Mouse (Mus musculus) embryonic facial prominence, embryonic 10.5 days (tissue): ENCODE data around the gene Neil3. TPM values are rescaled to one million over a fixed set of nuclear protein-coding genes. Genes with fewer than 3 reads are reported as not detected.
"Not testable (repeated sequence)": the region's sequence is repeated elsewhere in the genome, so short reads cannot be mapped to it uniquely, and the experiment has no call there.

Experiments
- DNase-seq: peaks from one replicate; pipeline ENCODE4 v3.0.0-alpha.2; 2017; ENCODE audit warnings: low spot score
- H3K27ac ChIP-seq: fragments of 300-500 bp; sonication (generic); replicated peaks from 2 replicates; pipeline ENCODE4 v1.5.1; 2016; ENCODE audit warnings: mild to moderate bottlenecking
- H3K27me3 ChIP-seq: fragments of 300-500 bp; sonication (generic); replicated peaks from 2 replicates; pipeline ENCODE4 v1.6.1; 2016; ENCODE audit warnings: low read depth, mild to moderate bottlenecking; ENCODE audit not compliant: poor library complexity, severe bottlenecking
- H3K36me3 ChIP-seq: fragments of 300-500 bp; sonication (generic); replicated peaks from 2 replicates; pipeline ENCODE4 v1.6.1; 2016; ENCODE audit warnings: mild to moderate bottlenecking, moderate library complexity
- H3K4me1 ChIP-seq: fragments of 300-500 bp; sonication (generic); 2 replicates; pipeline ENCODE4 v1.6.1; 2016
- H3K4me3 ChIP-seq: fragments of 300-500 bp; sonication (generic); 2 replicates; pipeline ENCODE4 v1.5.1; 2016; ENCODE audit warnings: mild to moderate bottlenecking, moderate library complexity
- H3K9me3 ChIP-seq: fragments of 300-500 bp; sonication (generic); 2 replicates; pipeline ENCODE4 v1.6.1; 2016; ENCODE audit warnings: mild to moderate bottlenecking
- WGBS: fragments of 180-500 bp; shearing (Covaris S2); methylation state at CpG from one replicate; pipeline ENCODE4 v1.1.7; 2016; 5-methylcytosine and 5-hydroxymethylcytosine counted together
- polyA plus RNA-seq: library from polyadenylated mRNA; unstranded; fragments of >200 nt; fragmentation: Nextera tagmentation; extraction: Ambion mirVana; gene quantifications from 2 replicates; pipeline ENCODE4 v1.2.1, GENCODE M21; 2016

The Neil3 gene
- polyA plus RNA-seq, 1 experiment from 2014 or later: 23.9 TPM

DNA sequence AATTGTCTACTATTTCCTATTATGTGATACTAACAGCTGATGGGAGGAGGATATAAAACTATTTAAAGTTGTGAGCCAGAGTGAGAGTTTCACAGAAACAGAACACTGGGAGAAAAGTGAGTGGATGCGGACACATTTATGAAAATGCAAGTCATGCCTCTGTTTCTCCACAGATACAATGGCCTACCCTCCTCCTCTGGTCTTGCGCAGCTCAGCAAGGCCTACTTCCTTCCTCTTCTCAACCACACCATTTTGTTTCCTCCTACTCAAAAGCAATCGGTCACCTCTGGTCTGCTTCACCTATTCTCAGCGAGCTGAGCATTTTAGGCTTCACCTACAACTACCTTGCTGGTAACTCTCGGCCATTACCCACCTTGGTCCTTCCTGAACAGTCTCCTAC is 34.0 kb downstream of the Neil3 start:
- DNase-seq: no peak
- 92% methylated on average over 5 of the region's 5 CpGs for WGBS
- H3K4me3 ChIP-seq: no peak overlapping the region
- no peaks in the 10 kb centered on the region for H3K9me3 ChIP-seq
- no peaks in the 10 kb centered on the region for H3K4me1 ChIP-seq
- no peak overlapping the region for H3K27ac ChIP-seq
- no peaks in the 10 kb centered on the region for H3K27me3 ChIP-seq
- H3K36me3 ChIP-seq: peaks cover 14% of the 10 kb centered on the region

- Histone ChIP-seq H3K9me3 (no peaks in the 10 kb centered on the region), H3K27me3 (no peaks in the 10 kb centered on the region), H3K4me1 (no peaks in the 10 kb centered on the region), H3K36me3 (peaks cover 21% of the 10 kb centered on the region), H3K27ac (no peak overlapping the region), H3K4me3 (no peak overlapping the region)
- 94% methylated on average over 4 of the region's 4 CpGs for WGBS
- DNase-seq: no peak
Measured at GRCm38 (mm10) chr8:53603672-53604071, 35.2 kb downstream of the Neil3 start.

GRCm38 (mm10) chr8:53600826-53601225 is 38.0 kb downstream of the Neil3 start:
- WGBS: 92% methylated on average over 3 of the region's 3 CpGs
- peaks cover 34% of the 10 kb centered on the region for H3K36me3 ChIP-seq
- DNase-seq: no peak
- H3K4me3 ChIP-seq: no peak overlapping the region
- H3K9me3 ChIP-seq: no peaks in the 10 kb centered on the region
- H3K27ac ChIP-seq: no peak overlapping the region
- no peaks in the 10 kb centered on the region for H3K4me1 ChIP-seq
- no peaks in the 10 kb centered on the region for H3K27me3 ChIP-seq

DNA sequence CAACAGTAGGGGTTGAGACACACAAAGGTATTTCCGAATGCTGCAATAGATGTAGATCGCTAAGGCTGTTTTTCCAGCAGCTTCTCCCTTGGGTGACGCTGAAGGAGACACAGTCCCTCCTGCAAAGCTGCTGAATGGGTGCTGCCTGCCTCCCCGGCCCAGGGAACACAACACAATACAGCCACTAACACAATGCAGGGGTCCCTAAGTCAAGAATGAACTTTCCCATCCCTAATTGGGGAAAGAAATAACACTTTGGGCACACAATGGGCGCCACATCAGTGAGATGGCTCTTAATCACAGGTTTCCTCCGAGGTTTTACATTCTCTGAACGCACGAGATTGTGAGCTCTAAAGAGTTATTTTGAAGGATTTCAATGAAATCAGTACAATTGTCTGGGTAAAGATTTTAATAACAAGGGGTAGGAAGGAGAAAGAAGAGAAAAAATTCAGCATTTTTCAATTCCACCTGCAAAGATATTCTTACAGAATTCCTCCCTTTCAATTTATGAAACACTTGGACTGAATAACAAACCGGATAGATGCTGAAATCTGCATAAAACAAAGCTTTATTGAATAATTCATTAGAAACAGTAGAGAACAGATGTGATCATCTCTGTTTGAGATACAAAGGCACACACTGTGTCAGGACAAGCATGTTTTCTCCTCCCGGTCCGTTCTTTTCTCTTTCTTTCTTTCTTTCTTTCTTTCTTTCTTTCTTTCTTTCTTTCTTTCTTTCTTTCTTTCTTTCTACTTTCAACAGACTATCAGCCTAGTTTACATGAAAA is 38.6 kb downstream of the Neil3 start:
- Histone ChIP-seq H3K4me3 (no peak overlapping the region), H3K27ac (no peak overlapping the region), H3K36me3 (peaks cover 37% of the 10 kb centered on the region), H3K4me1 (no peaks in the 10 kb centered on the region), H3K9me3 (no peaks in the 10 kb centered on the region), H3K27me3 (no peaks in the 10 kb centered on the region)
- WGBS: 88% methylated on average over 11 of the region's 11 CpGs
- DNase-seq: no peak

DNA sequence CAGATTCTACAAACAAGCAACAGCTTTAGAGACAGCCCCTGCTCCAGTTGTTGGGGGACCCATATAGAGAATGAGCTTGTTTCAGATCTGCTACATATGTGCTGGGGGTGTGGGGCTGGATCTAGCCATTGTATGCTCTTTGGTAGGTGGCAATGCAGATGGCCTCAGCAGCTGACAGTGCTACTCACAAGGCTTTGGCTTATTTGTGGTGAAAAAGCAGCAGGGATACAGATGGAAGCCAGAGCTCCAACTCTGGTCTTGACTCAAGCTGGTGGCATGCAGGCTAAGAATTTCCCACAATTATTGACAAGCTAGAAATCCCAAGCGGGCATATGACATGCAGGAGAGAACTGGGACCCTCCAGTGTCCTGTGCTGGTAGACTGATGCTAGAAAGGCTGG is 40.8 kb downstream of the Neil3 start:
- no peak for DNase-seq
- WGBS: 98% methylated on average over 1 of the region's 1 CpGs
- peaks cover 35% of the 10 kb centered on the region for H3K36me3 ChIP-seq
- no peaks in the 10 kb centered on the region for H3K27me3 ChIP-seq
- no peak overlapping the region for H3K4me3 ChIP-seq
- no peak overlapping the region for H3K27ac ChIP-seq
- H3K9me3 ChIP-seq: no peaks in the 10 kb centered on the region
- no peaks in the 10 kb centered on the region for H3K4me1 ChIP-seq

DNA sequence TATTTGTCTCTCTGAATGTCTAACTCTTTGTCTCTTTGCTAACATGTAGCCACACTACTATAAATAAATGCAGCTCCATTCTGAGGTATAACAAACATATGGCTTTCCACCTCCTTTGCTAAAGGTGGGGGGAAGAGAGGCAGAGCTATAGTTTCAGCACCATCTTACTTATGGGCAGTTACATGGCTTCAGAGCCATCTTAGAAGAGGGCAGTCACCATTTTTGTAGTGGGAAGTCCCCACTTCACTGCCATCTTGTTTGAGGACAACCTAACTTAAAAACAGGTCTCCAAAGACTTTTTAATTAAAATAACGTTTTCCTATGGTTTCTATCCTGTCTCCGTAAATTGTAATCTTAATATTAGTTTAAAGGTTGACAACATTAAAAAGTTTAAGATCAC is 47.1 kb downstream of the Neil3 start:
- Histone ChIP-seq H3K27ac (no peak overlapping the region), H3K27me3 (no peaks in the 10 kb centered on the region), H3K36me3 (0 out of 2 replicates have a peak, but pooled peaks cover 8% of the 10 kb centered on the region), H3K9me3 (no peaks in the 10 kb centered on the region), H3K4me3 (no peak overlapping the region), H3K4me1 (no peaks in the 10 kb centered on the region)
- DNase-seq: no peak
- 83% methylated on average over 2 of the region's 2 CpGs for WGBS

GRCm38 (mm10) chr8:53573600-53573999 is 65.3 kb downstream of the Neil3 start:
- H3K9me3 ChIP-seq: no peaks in the 10 kb centered on the region
- H3K4me1 ChIP-seq: no peaks in the 10 kb centered on the region
- H3K4me3 ChIP-seq: no peak overlapping the region
- 80% methylated on average over 2 of the region's 2 CpGs for WGBS
- no peak overlapping the region for H3K27ac ChIP-seq
- H3K36me3 ChIP-seq: no peaks in the 10 kb centered on the region
- DNase-seq: no peak
- H3K27me3 ChIP-seq: no peaks in the 10 kb centered on the region

DNA sequence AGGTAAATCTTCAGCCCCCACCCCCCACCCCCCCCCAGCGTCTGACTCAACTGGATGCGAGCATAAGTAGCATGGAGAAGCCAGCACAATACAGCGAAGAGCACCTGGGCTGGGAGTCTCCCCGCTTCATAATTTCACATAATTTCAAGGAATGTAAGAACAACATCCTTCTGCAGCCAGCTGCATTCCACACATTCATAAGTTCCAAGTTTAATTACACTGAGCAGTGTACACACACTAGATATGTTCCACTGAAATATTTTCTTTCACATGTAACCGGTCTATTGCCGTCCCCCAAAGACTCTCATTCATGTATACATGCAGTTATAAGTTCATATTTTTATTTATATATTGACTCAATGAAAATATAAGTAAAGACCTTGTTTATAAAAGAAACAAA is 72.6 kb downstream of the Neil3 start:
- no peaks in the 10 kb centered on the region for H3K36me3 ChIP-seq
- no peak overlapping the region for H3K4me3 ChIP-seq
- no peak for DNase-seq
- no peaks in the 10 kb centered on the region for H3K9me3 ChIP-seq
- no peaks in the 10 kb centered on the region for H3K4me1 ChIP-seq
- no peaks in the 10 kb centered on the region for H3K27me3 ChIP-seq
- 84% methylated on average over 6 of the region's 6 CpGs for WGBS
- no peak overlapping the region for H3K27ac ChIP-seq

GRCm38 (mm10) chr8:53562441-53563040 is 76.3 kb downstream of the Neil3 start:
- no peaks in the 10 kb centered on the region for H3K4me1 ChIP-seq
- WGBS: 86% methylated on average over 10 of the region's 10 CpGs
- no peaks in the 10 kb centered on the region for H3K36me3 ChIP-seq
- H3K9me3 ChIP-seq: no peaks in the 10 kb centered on the region
- H3K27ac ChIP-seq: no peak overlapping the region
- DNase-seq: no peak
- no peaks in the 10 kb centered on the region for H3K27me3 ChIP-seq
- no peak overlapping the region for H3K4me3 ChIP-seq

DNA sequence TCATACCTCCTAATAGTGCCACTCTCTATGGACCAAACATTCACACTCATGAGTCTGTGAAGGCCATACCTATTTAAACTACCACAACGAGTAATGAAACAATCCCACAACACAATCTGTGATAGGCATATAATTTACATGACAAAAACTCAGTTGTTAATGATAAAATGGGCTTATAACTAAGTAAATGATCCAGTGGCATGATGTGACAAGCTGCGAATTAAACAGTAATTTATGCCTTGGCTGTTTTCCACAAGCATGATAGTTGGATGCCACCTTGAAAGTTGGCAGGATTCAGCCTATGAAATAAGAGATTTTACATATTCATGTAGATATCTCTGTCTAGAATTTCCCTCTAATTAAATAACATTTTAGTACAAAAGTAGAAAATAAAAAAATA is 99.3 kb downstream of the Neil3 start:
- no peak overlapping the region for H3K4me3 ChIP-seq
- 88% methylated on average over 2 of the region's 2 CpGs for WGBS
- H3K4me1 ChIP-seq: no peaks in the 10 kb centered on the region
- H3K36me3 ChIP-seq: no peaks in the 10 kb centered on the region
- H3K27ac ChIP-seq: no peak overlapping the region
- H3K27me3 ChIP-seq: no peaks in the 10 kb centered on the region
- H3K9me3 ChIP-seq: no peaks in the 10 kb centered on the region
- DNase-seq: no peak

DNA sequence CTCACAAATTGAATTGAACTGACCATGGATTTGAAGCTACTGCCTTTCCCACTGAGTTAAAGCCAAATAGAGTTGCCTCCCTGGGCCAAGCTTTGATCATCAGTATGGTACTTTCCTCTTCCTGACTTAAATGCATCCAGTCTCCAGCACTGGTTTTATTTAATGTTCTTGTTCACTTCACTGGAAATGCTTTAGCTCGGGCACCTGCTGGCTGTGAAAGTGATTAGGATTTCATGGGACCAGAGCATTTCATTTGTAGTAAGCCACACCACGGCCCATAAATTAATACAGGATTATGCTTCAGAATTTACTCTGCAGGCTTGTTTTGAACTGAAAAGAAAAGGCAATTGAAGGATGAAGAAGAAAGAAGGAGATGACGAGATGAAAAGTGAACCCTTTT is 100.8 kb downstream of the Neil3 start:
- WGBS: 74% methylated on average over 3 of the region's 3 CpGs
- H3K4me3 ChIP-seq, H3K27me3 ChIP-seq, DNase-seq, H3K9me3 ChIP-seq, H3K4me1 ChIP-seq, H3K27ac ChIP-seq, H3K36me3 ChIP-seq: not testable (repeated sequence)
